Mouse (Mus musculus): ENCODE results near the gene Pde4c.

DNA sequence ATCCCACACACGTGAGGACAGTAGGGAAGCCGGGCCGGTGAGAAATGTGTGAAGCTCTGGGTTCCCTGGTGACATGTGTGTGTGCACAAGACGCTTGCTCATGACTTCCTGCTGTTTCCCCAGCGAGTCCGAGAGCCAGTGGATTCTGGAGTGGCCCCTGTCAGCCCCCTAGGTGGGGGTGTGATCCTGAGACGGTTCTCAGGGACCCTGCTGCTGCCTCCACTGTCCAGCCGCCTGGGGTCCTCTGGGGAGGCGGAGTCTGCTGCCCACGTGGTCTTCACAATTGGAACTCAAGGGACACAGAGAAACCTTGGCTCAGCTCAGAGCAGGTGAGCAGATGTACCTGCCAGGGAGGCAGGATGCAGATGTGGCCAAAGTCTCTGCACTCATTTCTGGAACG is 3.2 kb downstream of the Pde4c start:
- TF ChIP-seq POLR2A (IDR thresholded peaks at IDR 0.05; ENCODE audit: insufficient read depth, low read length), result no peak
- TF ChIP-seq CTCF (IDR thresholded peaks at IDR 0.05; ENCODE audit: low read depth, low read length), result no peak
- TF ChIP-seq EP300 (IDR thresholded peaks at IDR 0.05; ENCODE audit: insufficient read depth, low read depth, low read length), result no peak

All from ES-Bruce4 (cell line).